Mouse (Mus musculus) liver, postnatal 0 days (tissue): ENCODE results near the gene Col23a1.

Source experiments
- CTCF ChIP-seq: sonication (generic); IDR thresholded peaks from 2 replicates; pipeline ENCODE4 v1.5.1; 2016; ENCODE audit warnings: antibody characterized with exemption, low read depth
- EP300 ChIP-seq: IDR thresholded peaks from 2 replicates; pipeline ENCODE4 v1.6.1; 2016; ENCODE audit warnings: antibody characterized with exemption, low read depth, mild to moderate bottlenecking

DNA sequence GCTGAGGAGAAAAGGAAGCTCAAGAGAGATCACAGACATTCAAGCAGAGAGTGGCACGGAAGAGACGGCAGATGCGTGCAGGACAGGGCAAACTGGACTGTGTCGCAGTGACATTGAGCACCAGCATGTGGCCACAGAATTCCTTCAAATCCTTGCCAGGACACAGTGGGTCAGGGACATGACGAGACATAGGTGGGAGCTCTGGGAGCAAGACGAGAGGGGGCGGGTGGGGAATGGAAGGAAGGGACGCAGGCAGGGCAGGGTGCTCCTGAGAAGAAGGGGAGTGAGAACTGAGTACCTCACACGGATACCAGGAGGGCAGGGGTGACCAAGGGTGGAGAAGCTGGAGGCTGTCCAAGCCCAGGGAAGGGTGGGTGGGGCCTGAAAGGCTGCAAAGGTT, 61.4 kb downstream of the Col23a1 start:
- no peak for TF ChIP-seq CTCF
- no peak for TF ChIP-seq EP300
